Mouse (Mus musculus) CD4-positive naive resting alpha-beta T cell, adult 57 days (primary cell): ENCODE measurements around the gene Cstf2. TPM values are rescaled to one million over a fixed set of nuclear protein-coding genes. Genes with fewer than 3 reads are reported as not detected.

Source experiments
- total RNA-seq: library from RNA; stranded (reverse); gene quantifications from one replicate; pipeline ENCODE4 v1.2.4, GENCODE M21; 2023

The Cstf2 gene
- total RNA-seq = 46.9 TPM

GRCm38 (mm10) chrX:134058987-134059712, at the start of gene Cstf2:
Cstf2 (plus strand) TSS chrX:134059187.

Other genes with a start within 250 kb of the Cstf2 start
- not detected for gene Tnmd, start 208.2 kb upstream of the Cstf2 start, total RNA-seq
- 1.5 TPM for gene Tspan6, start 160.8 kb upstream of the Cstf2 start, total RNA-seq
- not detected for gene Srpx2, start 150.8 kb upstream of the Cstf2 start, total RNA-seq
- gene Sytl4, start 77.4 kb upstream of the Cstf2 start, total RNA-seq = 1.0 TPM
- gene Xkrx, start 102.9 kb downstream of the Cstf2 start, total RNA-seq = 18.2 TPM
- gene Arl13a, start 128.3 kb downstream of the Cstf2 start, total RNA-seq = not detected
- gene Nox1, start 162.8 kb downstream of the Cstf2 start, total RNA-seq = 1.3 TPM
- gene Trmt2b, start 217.8 kb downstream of the Cstf2 start, total RNA-seq = 21.3 TPM
- 1.0 TPM for gene Tmem35a, start 236.0 kb downstream of the Cstf2 start, total RNA-seq
- 0.77 TPM for gene Cenpi, start 248.9 kb downstream of the Cstf2 start, total RNA-seq